Mouse (Mus musculus) gonadal fat pad, adult 2 months (tissue): ENCODE results near the gene Ar. TPM values are rescaled to one million over a fixed set of nuclear protein-coding genes. Genes with fewer than 3 reads are reported as not detected.

ENCODE experiments used
- DNase-seq: peaks from one replicate; pipeline ENCODE4 v3.0.0-alpha.2; 2012; ENCODE audit warnings: low read depth
- polyA plus RNA-seq: library from polyadenylated mRNA; depleted of rRNA; stranded (reverse); fragments of >200 nt; gene quantifications from 2 replicates; pipeline ENCODE4 v1.2.3, GENCODE M21; 2012; rRNA removed

The Ar gene
- polyA plus RNA-seq: 6.1 and 16.3 TPM in 2 replicates

DNA sequence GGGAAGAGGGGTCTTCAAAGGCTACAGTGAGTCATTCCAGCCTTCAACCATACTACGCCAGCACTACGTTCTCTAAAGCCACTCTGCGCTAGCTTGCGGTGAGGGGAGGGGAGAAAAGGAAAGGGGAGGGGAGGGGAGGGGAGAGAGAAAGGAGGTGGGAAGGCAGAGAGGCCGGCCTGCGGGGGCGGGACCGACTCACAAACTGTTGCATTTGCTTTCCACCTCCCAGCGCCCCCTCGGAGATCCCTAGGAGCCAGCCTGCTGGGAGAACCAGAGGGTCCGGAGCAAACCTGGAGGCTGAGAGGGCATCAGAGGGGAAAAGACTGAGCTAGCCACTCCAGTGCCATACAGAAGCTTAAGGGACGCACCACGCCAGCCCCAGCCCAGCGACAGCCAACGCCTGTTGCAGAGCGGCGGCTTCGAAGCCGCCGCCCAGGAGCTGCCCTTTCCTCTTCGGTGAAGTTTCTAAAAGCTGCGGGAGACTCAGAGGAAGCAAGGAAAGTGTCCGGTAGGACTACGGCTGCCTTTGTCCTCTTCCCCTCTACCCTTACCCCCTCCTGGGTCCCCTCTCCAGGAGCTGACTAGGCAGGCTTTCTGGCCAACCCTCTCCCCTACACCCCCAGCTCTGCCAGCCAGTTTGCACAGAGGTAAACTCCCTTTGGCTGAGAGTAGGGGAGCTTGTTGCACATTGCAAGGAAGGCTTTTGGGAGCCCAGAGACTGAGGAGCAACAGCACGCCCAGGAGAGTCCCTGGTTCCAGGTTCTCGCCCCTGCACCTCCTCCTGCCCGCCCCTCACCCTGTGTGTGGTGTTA is at the start of gene Ar:
TSS of gene Ar (plus strand) at position 239 of the 812 bp plus-strand sequence.
- no peak for DNase-seq

GRCm38 (mm10) chrX:98149724-98150392 is 1.3 kb downstream of the Ar start:
- DNase-seq: no peak

- DNase-seq: no peak
Observed at GRCm38 (mm10) chrX:98150393-98151119, 2.0 kb downstream of the Ar start.

- no peak for DNase-seq
Observed at GRCm38 (mm10) chrX:98189759-98190158, 41.2 kb downstream of the Ar start.

GRCm38 (mm10) chrX:98205766-98206165 is 57.2 kb downstream of the Ar start:
- no peak for DNase-seq

- DNase-seq: no peak
Observed at GRCm38 (mm10) chrX:98207166-98207565, 58.6 kb downstream of the Ar start.

DNA sequence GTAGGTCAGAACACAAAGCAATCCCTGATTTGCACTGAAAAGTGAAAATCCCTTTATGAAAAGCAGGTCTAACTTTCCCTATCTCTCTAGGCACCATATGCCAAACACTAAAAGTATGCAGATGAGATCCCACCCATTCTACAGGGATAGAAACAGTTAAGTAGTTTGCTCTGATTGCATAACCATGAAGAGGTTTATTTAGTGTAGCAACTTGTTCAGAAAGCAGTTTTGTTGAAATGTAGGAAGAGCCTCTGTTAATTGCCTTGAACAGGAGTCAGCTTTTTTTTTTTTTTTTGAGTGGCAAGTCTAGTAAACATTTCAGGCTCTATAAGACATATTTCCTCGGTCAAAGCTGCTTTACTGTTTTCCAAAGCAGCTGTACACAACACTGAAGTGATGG is 67.5 kb downstream of the Ar start:
- DNase-seq: no peak

- no peak for DNase-seq
Observed at GRCm38 (mm10) chrX:98239011-98239410, 90.4 kb downstream of the Ar start.

DNA sequence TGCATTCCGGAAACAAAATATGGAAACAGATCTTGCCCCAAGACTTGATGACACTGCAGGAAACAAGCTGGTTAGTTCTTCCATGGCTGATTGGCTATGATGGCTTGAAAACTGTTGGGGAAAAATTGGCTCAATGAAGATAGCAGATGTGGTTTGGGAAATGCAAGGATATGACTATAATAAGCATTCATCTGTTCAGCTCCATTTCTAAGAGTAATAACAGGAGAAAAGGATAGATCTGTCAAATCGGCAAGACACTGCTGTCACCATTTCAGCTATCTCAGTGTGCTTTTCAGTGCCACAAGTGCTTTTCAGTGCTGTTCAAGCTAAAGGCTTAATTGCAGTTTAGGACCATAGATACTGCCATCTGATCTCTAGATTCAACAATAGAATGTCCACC is 96.5 kb downstream of the Ar start:
- no peak for DNase-seq

DNA sequence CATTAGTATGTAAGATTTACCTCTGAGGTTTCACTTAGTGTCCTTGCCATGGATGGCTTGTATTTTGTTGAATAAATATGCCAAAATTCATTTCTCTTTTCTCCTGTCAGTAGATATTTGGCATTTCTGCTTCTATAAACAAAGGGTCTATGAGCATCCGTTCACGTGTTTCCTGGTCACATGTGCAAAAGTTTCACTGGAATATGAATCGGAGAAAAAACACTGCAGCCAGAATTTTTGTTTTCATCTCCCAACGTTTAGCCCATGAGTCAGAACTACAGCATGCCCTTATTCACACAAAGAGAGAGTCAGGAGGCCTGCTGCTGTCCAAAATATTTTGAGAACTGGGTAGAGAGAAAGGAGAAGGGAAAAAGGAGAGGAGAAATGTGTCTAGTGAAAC is 99.8 kb downstream of the Ar start:
- DNase-seq: no peak

GRCm38 (mm10) chrX:98259620-98260019 is 111.1 kb downstream of the Ar start:
- DNase-seq: no peak

DNA sequence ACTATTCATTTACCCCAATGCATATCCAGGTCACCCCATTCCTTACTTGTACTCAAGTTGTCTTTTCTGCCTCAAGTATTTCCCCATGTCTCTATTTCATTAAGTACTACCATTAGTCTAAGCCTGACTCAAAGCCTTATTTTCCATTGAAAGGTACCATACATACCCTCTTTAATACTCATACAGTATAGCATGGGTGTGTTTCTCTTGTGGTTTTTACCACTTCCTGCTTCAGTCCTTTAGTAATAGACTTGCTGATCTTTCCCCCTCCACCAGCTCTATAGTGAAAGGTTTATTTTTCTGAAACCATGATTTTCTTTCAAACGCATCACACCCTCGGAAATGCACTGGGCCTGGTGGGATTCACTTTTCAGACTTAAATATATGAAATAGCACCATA is 117.2 kb downstream of the Ar start:
- no peak for DNase-seq

- DNase-seq: no peak
Observed at GRCm38 (mm10) chrX:98271361-98271760, 122.8 kb downstream of the Ar start.

DNA sequence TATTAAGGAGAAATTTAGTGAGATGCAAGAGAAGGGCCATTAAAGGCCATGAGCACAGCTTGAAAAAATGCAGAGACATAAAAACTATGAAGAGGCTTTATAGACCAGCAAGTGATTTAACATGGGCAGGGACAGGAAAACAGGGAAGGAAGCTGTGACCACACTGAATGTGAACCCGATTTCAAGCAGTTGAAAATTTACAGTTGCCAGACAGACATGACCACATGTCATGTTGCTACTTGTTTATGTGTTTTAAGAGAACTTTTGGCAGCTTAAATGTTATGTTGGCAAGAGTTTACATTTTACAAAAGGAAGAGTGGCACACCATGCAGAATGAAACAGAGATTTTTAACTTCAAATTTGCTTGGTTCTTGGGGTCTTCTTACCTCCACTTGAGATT is 143.2 kb downstream of the Ar start:
- DNase-seq: no peak

- no peak for DNase-seq
Observed at GRCm38 (mm10) chrX:98300685-98301084, 152.1 kb downstream of the Ar start.

DNA sequence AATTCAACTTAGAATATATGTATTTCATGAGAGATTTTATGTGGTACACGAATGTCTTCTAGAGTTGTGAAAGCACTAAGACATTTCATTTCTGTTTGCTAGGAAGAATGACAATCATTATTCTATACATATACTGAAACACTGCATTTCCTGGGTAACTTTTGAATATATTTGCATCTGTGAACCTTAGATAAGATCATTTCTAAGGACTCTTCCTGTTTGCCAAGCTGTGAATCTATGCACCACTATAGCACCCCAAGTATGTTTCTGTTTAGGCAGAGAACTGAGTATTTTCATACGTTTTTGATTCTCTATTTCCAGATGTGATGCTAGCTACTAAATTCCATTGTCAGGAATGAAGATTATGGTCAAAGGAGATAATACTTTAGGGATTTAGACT is 153.4 kb downstream of the Ar start:
- DNase-seq: no peak

- peak; percentile 56 for DNase-seq
Observed at GRCm38 (mm10) chrX:98315961-98316360, 167.4 kb downstream of the Ar start.

GRCm38 (mm10) chrX:98317483-98317882 is 168.9 kb downstream of the Ar start:
- no peak for DNase-seq

- DNase-seq: no peak
Observed at GRCm38 (mm10) chrX:98323105-98323504, 174.5 kb downstream of the Ar start.

DNA sequence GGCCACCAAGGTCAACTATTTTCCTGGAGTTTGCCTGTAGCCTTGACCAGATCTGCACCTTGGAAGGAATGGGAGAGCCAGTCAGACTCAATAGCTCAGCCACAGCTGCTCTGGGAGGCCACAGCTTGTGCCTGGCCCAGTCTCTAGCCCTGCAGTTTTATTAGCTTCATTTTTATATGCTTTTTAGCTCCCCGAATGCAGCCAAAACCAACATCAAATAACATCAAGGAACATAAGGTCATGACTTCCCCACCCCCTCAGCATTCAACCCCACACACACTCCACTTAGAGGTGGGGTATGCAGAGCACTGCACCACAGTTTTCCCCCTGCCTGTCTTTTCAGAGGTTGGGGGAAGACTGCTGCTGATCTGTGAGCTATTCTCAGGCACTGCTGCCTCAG is 198.9 kb downstream of the Ar start:
- DNase-seq: peak; percentile 24

DNA sequence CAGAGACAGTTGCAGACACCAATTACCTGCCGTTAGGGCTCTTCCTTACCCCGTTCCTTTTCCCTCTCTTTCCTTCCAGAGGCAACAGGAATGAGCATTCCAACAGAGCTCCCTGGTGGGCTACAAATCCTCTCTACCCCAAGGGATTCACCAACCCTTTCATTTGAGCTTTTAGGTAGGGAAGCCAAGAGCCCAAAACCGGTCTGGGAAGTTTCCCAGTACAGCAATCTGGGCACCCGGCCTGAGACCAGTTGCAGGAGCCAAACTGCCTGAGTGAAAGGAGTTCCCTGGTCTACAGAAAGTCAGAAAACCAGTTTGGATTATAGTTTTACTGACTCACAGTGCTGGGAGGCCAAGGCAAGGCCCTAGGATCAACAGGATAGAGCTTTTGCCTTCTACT is 199.5 kb downstream of the Ar start:
- DNase-seq: peak; percentile 69
